Mouse (Mus musculus) forelimb bud, embryonic 11.5 days (tissue): ENCODE measurements at regions not wholly inside any gene's neighbourhood (a gene's known extent, or its start where the extent isn't known, plus 50 kb on each side); places are given as distances from the start of the nearest gene placed in this dataset.

ENCODE experiments used
- DNase-seq: peaks from one replicate; pipeline ENCODE4 v3.0.0-alpha.2; 2012; ENCODE audit warnings: low read depth, low spot score

- peak; percentile 54 for DNase-seq
Observed at GRCm38 (mm10) chr4:31697769-31698505, 266.0 kb upstream of the Map3k7 start.

- no peak for DNase-seq
Observed at GRCm38 (mm10) chr4:31698506-31698782, 265.5 kb upstream of the Map3k7 start.

- no peak for DNase-seq
Observed at GRCm38 (mm10) chr4:31699296-31699695, 264.6 kb upstream of the Map3k7 start.

DNA sequence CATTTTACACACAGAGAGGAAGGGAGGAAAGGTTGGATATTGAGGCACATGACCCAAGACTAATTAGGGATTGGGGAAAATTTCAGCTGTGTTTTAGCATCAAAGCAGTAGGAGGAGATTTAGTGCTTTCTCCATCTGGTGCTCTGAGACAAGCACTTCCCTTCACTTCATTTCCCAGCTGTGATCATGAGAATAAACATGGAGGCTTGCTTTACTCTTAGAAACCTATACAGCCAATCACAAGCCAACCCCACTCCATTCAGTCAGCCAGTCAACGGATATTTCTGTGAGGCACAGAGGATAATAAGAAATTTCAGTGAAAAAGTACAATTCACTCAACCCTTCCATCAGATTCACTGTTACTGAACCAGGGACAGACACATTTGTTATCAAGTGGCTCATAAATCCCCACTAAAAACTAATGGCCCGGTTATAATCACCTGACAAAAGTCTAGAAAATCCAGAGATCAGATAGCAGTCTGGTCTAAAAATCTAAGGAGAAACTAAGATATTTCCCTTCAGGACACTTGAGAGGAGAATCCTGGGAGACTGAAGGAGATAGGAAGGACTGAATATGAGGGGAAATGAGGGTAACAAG lies 249.7 kb upstream of the Map3k7 start:
- DNase-seq = no peak

DNA sequence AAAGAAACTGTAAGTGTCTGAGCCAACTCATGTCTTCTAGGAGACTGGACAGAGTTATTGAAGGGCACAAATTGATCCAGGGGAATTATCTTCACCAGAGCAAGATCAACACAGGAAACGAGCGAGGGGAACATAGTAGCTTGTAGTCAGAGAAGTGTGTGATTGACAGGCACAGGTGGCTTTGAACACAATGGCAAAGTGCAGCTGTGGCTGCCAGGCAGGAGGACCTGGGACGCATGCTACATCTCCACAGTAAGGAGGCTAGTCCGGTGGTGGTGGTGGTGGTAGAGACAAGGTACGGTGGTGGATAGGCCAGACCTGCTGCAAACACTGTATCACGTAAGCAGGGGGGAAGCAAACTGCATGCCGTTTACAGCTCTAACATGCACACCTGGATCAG lies 240.4 kb upstream of the Map3k7 start:
- DNase-seq = peak; percentile 44

DNA sequence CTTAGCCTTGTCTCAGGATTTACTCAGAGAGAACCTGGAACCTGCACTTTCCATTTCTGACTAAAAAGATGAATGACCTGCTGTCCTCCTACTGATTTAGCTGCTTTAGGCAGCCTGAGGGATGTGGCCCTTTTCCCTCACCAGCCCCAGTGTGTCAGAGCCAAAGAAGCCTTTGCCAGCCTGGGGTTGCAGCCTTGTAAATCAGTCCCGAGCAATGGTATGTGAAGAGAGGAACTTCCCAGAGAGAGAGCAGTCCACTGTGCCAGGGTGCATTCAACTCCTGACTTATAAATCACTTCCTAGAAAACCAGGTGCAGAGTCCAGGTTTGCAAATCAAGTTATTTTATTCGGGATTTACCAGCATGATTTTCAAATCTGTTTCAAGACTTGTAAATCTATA lies 239.5 kb upstream of the Map3k7 start:
- DNase-seq = peak; percentile 11

DNA sequence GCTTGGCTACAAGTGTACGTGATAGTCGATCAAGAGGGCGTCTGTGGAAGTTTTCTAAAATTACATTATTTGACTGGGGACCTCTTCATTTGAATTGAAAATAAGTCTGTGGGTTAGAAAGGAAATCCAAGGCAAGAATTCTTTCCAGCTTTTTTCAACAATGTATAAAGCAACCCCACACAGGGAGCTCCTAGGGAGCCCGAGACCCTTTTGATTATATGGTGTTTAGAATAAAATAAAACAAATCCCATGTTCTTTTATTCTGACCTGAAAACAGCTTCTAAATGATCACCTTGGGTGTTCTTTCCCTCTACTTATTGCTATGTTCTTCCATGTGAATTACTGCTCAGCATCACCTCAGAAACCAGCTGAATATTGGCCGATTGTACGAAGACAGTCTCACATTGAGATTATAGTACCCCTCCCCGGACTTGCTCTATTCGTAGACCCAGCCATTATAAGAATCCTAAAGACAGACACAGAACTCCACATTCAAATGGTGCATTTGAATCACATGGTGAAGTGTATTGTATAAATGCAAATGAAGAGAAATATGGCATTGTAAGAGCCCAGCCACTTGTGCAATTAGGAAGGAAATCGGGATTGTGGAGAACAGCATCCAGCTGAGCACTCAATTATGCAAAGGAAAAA lies 236.3 kb upstream of the Map3k7 start:
- no peak for DNase-seq

GRCm38 (mm10) chr4:31728149-31728516 lies 235.8 kb upstream of the Map3k7 start:
- no peak for DNase-seq

DNA sequence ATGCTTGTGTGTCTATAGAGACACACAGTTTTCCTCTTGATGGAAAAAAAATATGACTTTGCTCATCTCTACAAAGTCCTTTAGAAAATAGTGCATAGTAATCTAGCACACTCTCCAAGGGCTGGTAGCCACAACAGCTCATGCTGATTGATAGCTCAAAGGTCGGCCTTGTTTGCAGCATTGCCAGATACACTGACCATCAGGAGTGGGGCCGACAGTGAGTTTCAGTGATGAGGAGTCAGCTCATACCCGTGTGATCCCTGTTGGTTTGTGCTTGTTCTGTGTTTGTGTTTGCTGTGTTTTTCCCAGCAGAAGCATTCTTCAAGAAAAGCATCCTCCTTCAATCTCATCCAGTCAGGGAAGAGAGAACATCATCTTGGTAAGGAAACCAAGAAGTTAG lies 220.1 kb upstream of the Map3k7 start:
- DNase-seq = no peak

DNA sequence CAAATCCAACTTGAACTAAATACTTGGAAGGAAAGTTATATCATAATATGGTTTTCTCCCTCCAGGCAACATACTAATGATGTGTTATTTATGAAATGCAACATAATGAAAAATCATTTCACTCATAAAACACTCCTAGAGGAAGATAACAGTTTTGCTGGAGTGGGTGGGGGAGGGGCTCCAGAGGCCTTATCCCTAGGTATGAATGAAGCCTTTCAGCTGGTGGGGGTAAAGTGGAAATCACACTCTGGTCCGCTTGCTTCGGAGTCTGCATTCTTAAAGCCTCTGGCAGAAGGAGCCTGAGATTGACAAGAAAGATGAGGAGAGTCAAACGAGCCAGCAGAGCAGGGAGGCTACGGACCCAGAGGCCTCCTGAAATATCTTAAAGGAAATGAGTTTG lies 219.5 kb upstream of the Map3k7 start:
- DNase-seq = no peak

DNA sequence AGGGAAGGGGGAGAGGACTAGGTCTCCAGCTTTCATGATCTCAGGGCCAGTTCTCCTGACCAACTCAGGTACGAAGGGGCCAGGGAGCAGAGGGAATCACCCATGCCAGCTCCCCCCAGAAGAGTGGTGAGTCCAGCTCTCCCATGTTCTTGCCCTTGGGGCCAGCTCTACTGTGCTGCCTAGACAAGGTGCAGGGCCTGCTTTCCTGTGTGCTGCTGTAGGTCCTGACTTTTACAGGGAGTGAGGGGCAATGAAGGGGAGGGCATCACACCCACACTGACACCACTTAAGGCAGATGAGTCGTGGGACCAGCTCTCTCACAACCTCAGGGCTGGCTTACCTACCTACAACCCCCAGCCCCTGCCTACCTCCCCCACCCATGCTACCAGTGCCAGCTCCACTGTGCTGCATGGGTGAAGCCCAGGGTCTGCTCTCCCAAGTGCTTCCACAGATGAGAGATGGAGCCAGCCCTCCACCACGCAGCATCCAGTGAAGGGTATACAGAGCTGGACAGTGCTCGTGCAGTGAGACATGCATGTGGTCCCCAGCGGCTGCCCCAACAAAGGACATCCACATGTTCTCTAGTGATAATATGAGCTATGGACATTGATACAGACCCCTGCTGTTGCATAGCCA lies 210.1 kb upstream of the Map3k7 start:
- no peak for DNase-seq

GRCm38 (mm10) chr4:31757126-31757525 lies 206.8 kb upstream of the Map3k7 start:
- no peak for DNase-seq

DNA sequence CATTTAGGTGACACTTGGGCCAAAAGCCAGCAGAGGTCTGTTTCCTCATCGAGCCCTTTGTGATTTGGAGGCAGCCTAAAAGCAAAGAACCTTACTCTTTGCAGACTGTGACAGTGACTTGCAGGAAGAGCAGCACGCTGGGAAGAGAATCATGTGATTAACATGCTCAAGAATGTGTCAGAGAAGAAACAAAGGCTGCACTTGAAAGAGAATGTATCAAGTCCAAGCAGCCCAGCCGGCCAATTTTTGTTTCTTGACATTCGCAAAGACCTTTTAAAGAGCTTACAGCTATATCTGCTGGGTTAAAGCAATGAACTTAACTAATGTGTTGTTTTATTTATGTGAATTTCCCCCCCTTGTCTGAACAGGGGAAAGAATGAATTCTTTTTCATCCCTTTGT lies 203.8 kb upstream of the Map3k7 start:
- DNase-seq = no peak

GRCm38 (mm10) chr4:31762199-31762598 lies 201.7 kb upstream of the Map3k7 start:
- DNase-seq = peak; percentile 25

DNA sequence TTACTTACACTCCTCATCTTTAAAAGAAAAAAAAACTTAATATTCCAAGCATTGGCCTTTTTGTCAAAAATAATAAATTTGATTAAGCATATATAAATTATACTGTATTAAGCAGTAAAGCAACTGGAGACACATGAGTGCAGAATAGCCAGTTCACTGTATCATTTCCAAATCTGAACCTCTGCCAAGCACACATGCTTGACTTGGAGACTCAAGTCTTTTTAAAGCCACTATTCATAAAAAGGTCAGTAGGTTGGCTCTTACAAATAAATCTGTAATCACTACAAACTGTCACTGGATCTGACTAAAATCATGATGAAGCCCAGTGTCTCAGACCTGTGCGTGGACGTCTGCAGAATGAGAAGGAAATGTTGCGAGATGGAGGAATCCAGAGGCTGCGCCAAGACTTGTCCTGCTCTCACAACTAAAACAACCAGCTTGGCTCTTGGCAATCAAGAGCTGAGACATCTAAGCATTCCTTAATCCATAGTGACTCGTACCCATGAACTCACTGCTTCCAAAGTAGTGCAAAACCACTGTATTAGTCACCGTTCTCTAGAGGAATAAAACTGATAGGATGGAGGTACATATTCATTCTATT lies 195.8 kb upstream of the Map3k7 start:
- no peak for DNase-seq

DNA sequence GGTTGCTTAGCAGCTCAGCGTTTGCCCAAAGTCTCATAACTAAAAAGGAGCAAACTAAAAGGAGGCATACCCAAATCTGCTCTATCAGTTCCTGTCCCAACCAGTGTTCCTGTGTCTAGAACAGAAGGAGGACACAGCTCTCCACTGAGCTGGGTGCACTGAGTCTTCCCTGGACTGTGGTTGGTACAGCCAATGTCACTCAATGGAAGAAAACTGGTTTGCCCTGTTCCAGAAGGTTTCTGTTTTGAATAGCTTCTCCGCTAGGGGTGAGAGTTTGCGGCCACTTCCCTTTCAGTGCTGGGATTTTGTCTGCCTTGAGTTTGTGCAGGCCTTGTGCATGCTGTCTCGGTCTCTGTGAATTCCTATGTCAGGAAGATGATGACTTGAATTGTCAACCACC lies 194.6 kb upstream of the Map3k7 start:
- DNase-seq = no peak

GRCm38 (mm10) chr4:31786284-31786683 lies 177.6 kb upstream of the Map3k7 start:
- no peak for DNase-seq

DNA sequence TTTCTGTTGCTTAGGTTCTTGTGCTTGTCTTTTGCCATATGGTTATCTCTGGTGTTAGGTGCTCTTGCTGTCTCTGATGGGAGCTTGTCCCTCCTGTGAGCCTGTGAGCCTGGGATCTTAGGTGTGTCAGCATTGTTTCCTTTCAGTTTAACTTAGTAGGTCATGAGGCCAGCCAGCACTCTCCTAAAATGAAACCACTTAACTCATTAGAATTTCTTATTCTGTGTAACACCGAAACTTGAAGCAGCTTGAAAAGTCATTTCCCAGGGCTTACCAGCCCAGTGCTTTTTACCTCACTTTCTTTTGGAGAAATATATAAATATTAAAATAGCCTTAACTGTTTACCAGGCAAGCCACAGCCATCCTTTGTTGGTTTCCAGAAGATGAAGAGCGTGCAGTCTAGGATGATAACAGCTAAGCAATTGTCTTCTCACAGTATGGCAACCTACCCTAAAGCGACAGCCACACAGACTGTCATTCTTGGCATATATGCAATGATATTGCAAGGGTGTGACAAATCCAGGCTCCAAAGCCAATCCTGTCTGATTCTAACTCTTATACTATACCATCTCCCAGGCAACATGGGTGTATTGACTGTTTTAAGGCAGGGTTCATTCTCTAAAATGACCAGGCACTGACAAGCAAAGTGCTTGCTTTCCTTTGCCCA lies 146.2 kb upstream of the Map3k7 start:
- DNase-seq = no peak

DNA sequence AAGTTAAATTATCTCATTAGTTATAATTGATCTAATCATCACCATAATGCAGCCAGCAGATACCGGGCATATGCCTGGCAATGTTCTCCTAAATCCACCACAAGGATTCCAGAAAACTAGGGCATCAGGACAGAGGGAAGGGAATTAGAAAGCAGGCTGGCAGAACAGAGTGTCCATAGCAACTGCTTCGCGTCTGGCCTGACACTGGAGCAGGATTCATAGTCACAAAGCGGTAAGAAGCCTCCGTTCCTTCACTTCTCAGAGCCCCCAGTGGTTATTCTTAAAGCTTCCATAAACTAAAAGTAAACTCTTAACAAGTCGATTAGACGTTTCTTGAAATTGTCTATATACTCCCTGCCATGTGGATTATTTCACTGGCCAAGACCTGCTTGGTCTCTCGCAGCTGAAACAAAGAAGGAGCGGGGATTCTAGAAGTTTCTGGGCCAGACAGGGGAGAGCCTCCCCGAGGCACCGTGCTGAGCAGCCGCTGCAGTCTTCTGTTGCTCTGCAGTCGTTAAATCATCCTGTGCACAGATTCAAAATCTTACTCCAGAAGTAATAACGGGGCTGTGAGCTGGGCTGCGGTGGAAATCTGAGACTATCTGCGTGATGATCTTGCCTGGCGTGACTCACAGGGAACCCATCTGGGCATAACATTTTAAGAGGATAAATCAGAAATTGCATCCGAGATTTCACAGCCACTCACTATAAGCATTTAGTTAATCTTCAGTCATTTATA lies 144.2 kb upstream of the Map3k7 start:
- no peak for DNase-seq

- DNase-seq = peak; percentile 78
Observed at GRCm38 (mm10) chr4:31823574-31824348, 140.1 kb upstream of the Map3k7 start.
